Mouse (Mus musculus): ENCODE measurements at regions not wholly inside any gene's neighbourhood (a gene's known extent, or its start where the extent isn't known, plus 50 kb on each side); places are given as distances from the start of the nearest gene placed in this dataset.
A peak's percentile ranks its signal among the peaks of the same experiment; 100 is the strongest.

DNA sequence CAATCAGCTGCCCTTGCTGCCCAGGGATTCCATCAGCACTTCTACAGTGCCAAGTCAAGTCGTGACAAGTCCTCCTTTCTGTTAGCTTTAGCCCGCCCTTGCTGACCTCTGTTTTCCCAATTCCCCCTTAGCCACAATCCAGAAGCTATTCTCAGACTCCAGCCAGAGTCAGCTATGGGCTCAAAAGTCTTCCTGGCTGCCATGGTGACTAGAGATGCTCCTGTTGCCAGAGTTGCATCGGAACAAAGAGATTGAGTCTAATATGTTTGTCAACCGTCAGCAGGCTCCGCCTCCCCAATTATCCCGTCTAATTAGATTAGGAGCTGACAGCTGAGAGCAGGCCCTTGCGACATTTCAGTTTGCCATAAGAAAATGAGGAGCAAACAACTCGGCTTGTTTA lies 462.9 kb downstream of the Prdm2 start:
- Histone ChIP-seq H3K27me3 (ENCODE audit: control insufficient read depth, insufficient read depth, low read length) (peaks cover 7% of the 10 kb centered on the region; the same call in 1 of the 2 replicates), H3K9ac (ENCODE audit: low read length) (no peak overlapping the region), H3K4me1 (replicated peaks; ENCODE audit: control insufficient read depth, insufficient read depth, low read length) (peaks cover 5% of the 10 kb centered on the region; the same call in 1 of the 2 replicates), H3K4me3 (ENCODE audit: low read depth, low read length) (no peak overlapping the region), H3K36me3 (ENCODE audit: control insufficient read depth, insufficient read depth, low read length) (no peaks in the 10 kb centered on the region), H3K27ac (ENCODE audit: low read depth, low read length) (no peak overlapping the region), H3K4me2 (ENCODE audit: low read depth, low read length, severe bottlenecking) (no peak overlapping the region), H3K9me3 (ENCODE audit: control insufficient read depth, low read length) (no peaks in the 10 kb centered on the region)
- DNase-seq (ENCODE audit: low spot score) (peak; percentile 70), ATAC-seq (replicated peaks; ENCODE audit: low FRiP score) (peak; percentile 67; the same call in 1 of the 2 replicates)
- WGBS = 13% methylated on average over 8 of the region's 8 CpGs

DNA sequence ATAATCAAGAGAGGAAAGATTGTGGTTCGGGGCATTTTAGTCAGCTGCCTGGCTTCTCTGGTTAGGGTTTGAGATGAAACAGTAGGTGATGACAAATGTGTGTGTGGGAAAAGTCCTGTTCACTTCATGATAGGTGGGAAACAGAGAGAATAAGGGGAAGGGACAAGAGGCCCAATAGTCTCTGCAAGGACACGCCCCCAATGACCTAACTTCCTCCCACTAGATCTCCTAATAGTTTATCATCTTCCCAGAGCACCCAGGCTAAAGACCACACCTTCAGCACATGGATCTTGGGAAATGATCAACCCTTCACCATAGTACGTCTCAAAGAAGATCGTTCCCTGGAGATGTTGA lies 484.3 kb upstream of the Kazn start:
- H3K27ac ChIP-seq (ENCODE audit: low read depth, low read length) = no peak overlapping the region
- no peaks in the 10 kb centered on the region for H3K9me3 ChIP-seq (ENCODE audit: control insufficient read depth, low read length)
- no peak overlapping the region for H3K9ac ChIP-seq (ENCODE audit: low read length)
- 91% methylated on average over 4 of the region's 4 CpGs for WGBS
- H3K4me2 ChIP-seq (ENCODE audit: low read depth, low read length, severe bottlenecking) = no peak overlapping the region
- H3K4me3 ChIP-seq (ENCODE audit: low read depth, low read length) = no peak overlapping the region
- no peaks in the 10 kb centered on the region for H3K27me3 ChIP-seq (ENCODE audit: control insufficient read depth, insufficient read depth, low read length)
- DNase-seq (ENCODE audit: low spot score) (no peak), ATAC-seq (replicated peaks; ENCODE audit: low FRiP score) (no peak)
- H3K36me3 ChIP-seq (ENCODE audit: control insufficient read depth, insufficient read depth, low read length) = no peaks in the 10 kb centered on the region
- no peaks in the 10 kb centered on the region for H3K4me1 ChIP-seq (replicated peaks; ENCODE audit: control insufficient read depth, insufficient read depth, low read length)

DNA sequence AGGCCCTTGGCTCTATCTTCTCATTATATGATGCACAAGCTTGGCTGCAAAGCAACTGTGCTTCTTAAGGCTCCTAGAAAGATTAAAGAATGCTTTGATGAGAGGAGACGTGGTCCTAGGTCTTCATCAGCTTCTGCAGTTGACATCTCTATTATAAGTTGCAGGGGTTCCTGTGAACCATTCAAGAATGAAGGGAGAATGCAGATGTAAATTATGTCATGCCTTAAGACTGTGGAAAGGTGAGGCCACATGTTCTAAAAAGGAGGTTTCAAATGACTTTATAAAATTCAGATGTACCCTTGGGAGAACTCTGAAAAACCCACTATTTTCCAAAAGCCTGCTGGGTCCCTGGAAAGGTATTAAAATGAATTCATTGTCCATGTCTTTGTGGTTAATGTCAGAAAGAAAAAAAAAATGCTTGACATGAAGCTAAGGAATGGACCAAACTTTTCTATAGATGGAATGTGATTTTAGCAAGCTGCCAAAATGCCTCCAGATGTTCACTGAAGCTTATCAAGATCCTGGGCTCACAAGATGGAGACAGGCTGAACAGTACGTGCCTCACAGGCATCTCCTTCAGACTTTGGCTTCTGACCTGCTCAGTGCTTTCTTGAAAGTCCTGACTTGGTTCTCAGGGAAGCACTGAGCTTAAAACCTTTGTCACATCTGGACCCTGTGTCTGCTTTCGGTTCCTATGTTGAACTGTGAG lies 483.8 kb upstream of the Kazn start:
- Histone ChIP-seq H3K9ac (ENCODE audit: low read length) (no peak overlapping the region), H3K4me2 (ENCODE audit: low read depth, low read length, severe bottlenecking) (no peak overlapping the region), H3K36me3 (ENCODE audit: control insufficient read depth, insufficient read depth, low read length) (no peaks in the 10 kb centered on the region), H3K27me3 (ENCODE audit: control insufficient read depth, insufficient read depth, low read length) (no peaks in the 10 kb centered on the region), H3K4me3 (ENCODE audit: low read depth, low read length) (no peak overlapping the region), H3K27ac (ENCODE audit: low read depth, low read length) (no peak overlapping the region), H3K4me1 (replicated peaks; ENCODE audit: control insufficient read depth, insufficient read depth, low read length) (no peaks in the 10 kb centered on the region), H3K9me3 (ENCODE audit: control insufficient read depth, low read length) (no peaks in the 10 kb centered on the region)
- 73% methylated on average over 3 of the region's 3 CpGs for WGBS
- ATAC-seq (replicated peaks; ENCODE audit: low FRiP score) = no peak
- no peak for DNase-seq (ENCODE audit: low spot score)

DNA sequence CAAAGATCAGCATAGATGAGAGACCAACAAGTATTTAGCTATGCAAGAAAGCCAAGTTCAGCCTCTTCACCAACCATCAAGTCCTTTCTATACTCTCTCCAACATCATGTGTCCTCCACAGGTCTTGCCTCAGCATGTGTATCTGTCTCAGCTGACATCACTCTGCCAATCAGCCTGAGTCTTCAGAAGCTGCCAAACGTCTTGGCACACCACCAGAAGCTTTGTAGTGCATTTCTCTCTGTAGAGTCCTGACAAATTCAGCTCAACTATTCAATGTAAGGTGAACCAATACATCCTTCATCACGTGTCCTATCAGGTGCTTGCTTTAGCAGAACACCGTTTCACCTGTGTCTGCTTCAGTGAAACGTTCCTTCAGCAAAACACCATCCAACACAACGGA lies 462.4 kb upstream of the Kazn start:
- H3K27me3 ChIP-seq (ENCODE audit: control insufficient read depth, insufficient read depth, low read length) = no peaks in the 10 kb centered on the region
- no peaks in the 10 kb centered on the region for H3K36me3 ChIP-seq (ENCODE audit: control insufficient read depth, insufficient read depth, low read length)
- H3K9me3 ChIP-seq (ENCODE audit: control insufficient read depth, low read length) = peaks cover 3% of the 10 kb centered on the region
- no peaks in the 10 kb centered on the region for H3K4me1 ChIP-seq (replicated peaks; ENCODE audit: control insufficient read depth, insufficient read depth, low read length)
- DNase-seq (ENCODE audit: low spot score) (no peak), ATAC-seq (replicated peaks; ENCODE audit: low FRiP score) (no peak)
- H3K4me2 ChIP-seq (ENCODE audit: low read depth, low read length, severe bottlenecking) = no peak overlapping the region
- no peak overlapping the region for H3K27ac ChIP-seq (ENCODE audit: low read depth, low read length)
- H3K9ac ChIP-seq (ENCODE audit: low read length) = no peak overlapping the region
- H3K4me3 ChIP-seq (ENCODE audit: low read depth, low read length) = no peak overlapping the region
- WGBS = 91% methylated on average over 5 of the region's 5 CpGs

DNA sequence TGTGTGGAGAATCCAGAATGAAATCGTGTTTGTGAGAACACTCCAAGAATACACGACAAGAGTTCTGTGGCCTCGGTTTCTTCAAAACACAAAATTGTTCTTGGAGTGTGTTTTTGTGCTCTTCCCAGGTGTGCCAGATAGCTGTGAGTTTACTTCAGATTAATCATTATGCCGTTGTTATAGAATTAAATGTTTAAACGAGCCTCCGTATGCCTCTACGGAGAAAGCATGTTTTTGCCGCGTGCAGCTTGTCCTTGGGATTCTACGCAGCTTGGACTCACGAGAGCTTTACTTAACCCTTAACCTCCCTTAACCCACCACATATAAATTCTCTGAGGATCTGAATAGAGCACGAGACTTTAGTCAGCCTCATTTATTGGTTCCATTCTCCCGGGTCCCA lies 455.7 kb upstream of the Kazn start:
- no peak for DNase-seq (ENCODE audit: low spot score)

DNA sequence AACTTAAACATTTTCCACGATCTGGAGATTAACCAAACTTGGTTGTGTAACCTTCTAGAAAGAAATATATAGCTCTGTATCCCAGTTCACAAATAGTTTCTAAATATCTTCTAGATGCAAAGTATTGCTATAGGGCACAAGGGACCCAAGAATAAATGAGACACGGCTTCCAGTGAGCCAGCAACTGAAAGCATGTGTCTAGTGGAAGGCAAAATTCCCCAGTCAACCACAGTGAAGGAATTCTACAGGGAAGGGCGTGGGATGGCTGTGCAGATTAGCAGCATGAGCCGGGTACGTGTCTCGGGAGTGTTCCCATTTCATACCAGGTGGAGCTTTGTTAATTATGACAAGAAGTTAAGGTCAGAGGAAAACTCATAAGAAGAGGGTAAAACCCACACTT lies 449.0 kb upstream of the Kazn start:
- Histone ChIP-seq H3K4me3 (ENCODE audit: low read depth, low read length) (no peak overlapping the region), H3K4me2 (ENCODE audit: low read depth, low read length, severe bottlenecking) (no peak overlapping the region), H3K9ac (ENCODE audit: low read length) (no peak overlapping the region), H3K27ac (ENCODE audit: low read depth, low read length) (no peak overlapping the region), H3K9me3 (ENCODE audit: control insufficient read depth, low read length) (no peaks in the 10 kb centered on the region), H3K36me3 (ENCODE audit: control insufficient read depth, insufficient read depth, low read length) (no peaks in the 10 kb centered on the region), H3K4me1 (replicated peaks; ENCODE audit: control insufficient read depth, insufficient read depth, low read length) (no peaks in the 10 kb centered on the region), H3K27me3 (ENCODE audit: control insufficient read depth, insufficient read depth, low read length) (no peaks in the 10 kb centered on the region)
- ATAC-seq (replicated peaks; ENCODE audit: low FRiP score) (no peak), DNase-seq (ENCODE audit: low spot score) (no peak)
- WGBS = 83% methylated on average over 6 of the region's 6 CpGs

More for the DNA sequence above, 455.7 kb upstream of the Kazn start:
- 56% methylated on average over 13 of the region's 13 CpGs for WGBS
- H3K4me3 ChIP-seq (ENCODE audit: low read depth, low read length) = no peak overlapping the region
- H3K9ac ChIP-seq (ENCODE audit: low read length) = no peak overlapping the region
- H3K9me3 ChIP-seq (ENCODE audit: control insufficient read depth, low read length) = no peaks in the 10 kb centered on the region
- H3K4me1 ChIP-seq (replicated peaks; ENCODE audit: control insufficient read depth, insufficient read depth, low read length) = no peaks in the 10 kb centered on the region
- no peak overlapping the region for H3K27ac ChIP-seq (ENCODE audit: low read depth, low read length)
- H3K36me3 ChIP-seq (ENCODE audit: control insufficient read depth, insufficient read depth, low read length) = no peaks in the 10 kb centered on the region
- ATAC-seq (replicated peaks; ENCODE audit: low FRiP score) = no peak
- no peaks in the 10 kb centered on the region for H3K27me3 ChIP-seq (ENCODE audit: control insufficient read depth, insufficient read depth, low read length)
- no peak overlapping the region for H3K4me2 ChIP-seq (ENCODE audit: low read depth, low read length, severe bottlenecking)

DNA sequence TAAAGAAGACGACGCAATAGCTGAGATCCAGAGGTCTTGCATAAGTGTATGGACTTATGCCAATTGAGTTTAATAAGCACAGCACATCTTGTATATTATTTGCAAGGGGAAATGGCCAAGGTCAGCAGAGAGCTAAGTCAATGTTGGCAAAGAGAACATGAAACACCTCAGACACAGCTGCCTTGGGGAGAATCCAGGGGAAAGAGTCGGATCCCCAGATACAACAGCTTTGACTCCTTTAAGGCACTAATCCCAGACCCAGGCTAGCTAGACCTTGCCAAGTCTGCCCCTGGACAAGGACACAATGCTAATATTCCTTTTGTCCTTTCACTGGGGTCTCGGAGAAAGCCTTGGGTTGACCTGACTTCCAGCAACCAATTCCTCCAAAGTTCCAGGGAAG lies 438.2 kb upstream of the Kazn start:
- WGBS = 96% methylated on average over 4 of the region's 4 CpGs
- no peak for DNase-seq (ENCODE audit: low spot score)

DNA sequence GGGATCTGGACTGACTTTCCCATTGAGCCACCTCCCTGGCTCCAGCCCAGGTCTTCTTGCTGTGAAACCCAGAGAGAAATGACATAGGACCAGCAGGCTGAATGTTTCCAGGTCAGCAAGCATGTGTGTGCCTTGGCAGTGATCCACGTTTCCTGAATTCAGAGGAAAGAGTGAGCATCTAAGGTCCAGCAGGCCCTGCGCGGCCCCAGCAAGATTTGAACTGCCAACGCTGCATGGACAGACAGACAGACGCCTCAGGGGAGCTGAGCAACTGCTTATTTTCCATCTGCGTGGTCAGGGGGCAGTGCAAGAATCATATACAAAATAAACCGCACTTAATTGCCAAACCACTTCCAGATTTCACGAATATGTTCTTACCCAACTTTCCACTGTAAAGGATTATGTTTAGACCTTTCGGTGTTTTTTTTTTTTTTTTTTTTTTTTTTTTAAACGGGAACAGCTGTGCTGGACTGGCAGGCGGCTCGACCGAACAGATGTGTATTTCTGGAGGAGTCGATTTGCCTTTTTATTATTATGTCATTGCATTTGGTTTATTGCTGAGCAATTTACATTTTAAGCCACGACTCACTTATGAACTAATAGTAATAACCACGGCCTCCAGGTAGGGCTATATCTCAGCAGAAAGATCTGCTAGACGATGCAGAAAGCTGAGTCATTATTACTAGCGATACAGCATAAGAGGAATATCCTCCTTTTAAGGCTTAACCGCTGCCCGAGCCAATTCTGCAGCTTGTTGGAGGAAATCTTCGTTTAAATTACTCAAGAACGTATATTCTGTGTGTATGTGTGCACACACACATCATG lies 435.7 kb upstream of the Kazn start:
- Histone ChIP-seq H3K27ac (ENCODE audit: low read depth, low read length) (no peak overlapping the region), H3K27me3 (ENCODE audit: control insufficient read depth, insufficient read depth, low read length) (no peaks in the 10 kb centered on the region), H3K4me3 (ENCODE audit: low read depth, low read length) (no peak overlapping the region), H3K9ac (ENCODE audit: low read length) (no peak overlapping the region), H3K36me3 (ENCODE audit: control insufficient read depth, insufficient read depth, low read length) (no peaks in the 10 kb centered on the region), H3K4me1 (replicated peaks; ENCODE audit: control insufficient read depth, insufficient read depth, low read length) (no peaks in the 10 kb centered on the region), H3K4me2 (ENCODE audit: low read depth, low read length, severe bottlenecking) (no peak overlapping the region), H3K9me3 (ENCODE audit: control insufficient read depth, low read length) (no peaks in the 10 kb centered on the region)
- no peak for DNase-seq (ENCODE audit: low spot score)
- 80% methylated on average over 22 of the region's 22 CpGs for WGBS
- ATAC-seq (replicated peaks; ENCODE audit: low FRiP score) = no peak

More for the DNA sequence above, 438.2 kb upstream of the Kazn start:
- no peak overlapping the region for H3K4me3 ChIP-seq (ENCODE audit: low read depth, low read length)
- H3K9me3 ChIP-seq (ENCODE audit: control insufficient read depth, low read length) = no peaks in the 10 kb centered on the region
- ATAC-seq (replicated peaks; ENCODE audit: low FRiP score) = no peak
- no peaks in the 10 kb centered on the region for H3K27me3 ChIP-seq (ENCODE audit: control insufficient read depth, insufficient read depth, low read length)
- H3K4me1 ChIP-seq (replicated peaks; ENCODE audit: control insufficient read depth, insufficient read depth, low read length) = no peaks in the 10 kb centered on the region
- H3K4me2 ChIP-seq (ENCODE audit: low read depth, low read length, severe bottlenecking) = no peak overlapping the region
- H3K27ac ChIP-seq (ENCODE audit: low read depth, low read length) = no peak overlapping the region
- no peaks in the 10 kb centered on the region for H3K36me3 ChIP-seq (ENCODE audit: control insufficient read depth, insufficient read depth, low read length)
- H3K9ac ChIP-seq (ENCODE audit: low read length) = no peak overlapping the region
